Mouse (Mus musculus) cerebellum, adult 18-20 months (tissue): ENCODE results near the gene Ccdc154.
"Not testable (repeated sequence)": the region's sequence is repeated elsewhere in the genome, so short reads cannot be mapped to it uniquely, and the experiment has no call there.

Experiments used
- DNase-seq, 2 experiments: peaks; one replicate each; pipeline ENCODE4 v3.0.0; 2021

Gene Ccdc154

GRCm38 (mm10) chr17:25162161-25162560, at the start of gene Ccdc154:
Gene Ccdc154, plus strand, starts transcription at chr17:25162461.
- DNase-seq = no peak

- DNase-seq = peak in 1 of 2 experiments; percentile 23
Measured at GRCm38 (mm10) chr17:25114908-25115645, 47.2 kb upstream of the Ccdc154 start.

GRCm38 (mm10) chr17:25115664-25116432, 46.4 kb upstream of the Ccdc154 start, which contains the start of gene Telo2:
Gene Telo2, minus strand, starts transcription at chr17:25115967.
- peak; percentile 94 to 95 for DNase-seq

- no peak for DNase-seq
Measured at GRCm38 (mm10) chr17:25117263-25117662, 45.0 kb upstream of the Ccdc154 start.

- no peak for DNase-seq
Measured at GRCm38 (mm10) chr17:25120406-25120805, 41.9 kb upstream of the Ccdc154 start, which contains the start of gene Ptx4. Gene Ptx4, plus strand, starts transcription at chr17:25120760.

GRCm38 (mm10) chr17:25123979-25124378, 38.3 kb upstream of the Ccdc154 start:
- no peak for DNase-seq

- DNase-seq = not testable (repeated sequence)
Measured at GRCm38 (mm10) chr17:25125442-25126060, 36.7 kb upstream of the Ccdc154 start.

GRCm38 (mm10) chr17:25127079-25127478, 35.2 kb upstream of the Ccdc154 start:
- DNase-seq = no peak

GRCm38 (mm10) chr17:25127681-25128080, 34.6 kb upstream of the Ccdc154 start:
- no peak for DNase-seq

- no peak for DNase-seq
Measured at GRCm38 (mm10) chr17:25130060-25130459, 32.2 kb upstream of the Ccdc154 start.

GRCm38 (mm10) chr17:25133275-25133698, 29.0 kb upstream of the Ccdc154 start, which contains the start of gene Clcn7:
Gene Clcn7, plus strand, starts transcription at chr17:25133391.
- peak; percentile 95 to 97 for DNase-seq

GRCm38 (mm10) chr17:25135622-25136021, 26.6 kb upstream of the Ccdc154 start:
- DNase-seq = no peak

GRCm38 (mm10) chr17:25138803-25139202, 23.5 kb upstream of the Ccdc154 start:
- DNase-seq = no peak

GRCm38 (mm10) chr17:25139960-25140359, 22.3 kb upstream of the Ccdc154 start:
- no peak for DNase-seq

GRCm38 (mm10) chr17:25163387-25163786, 1.1 kb downstream of the Ccdc154 start:
- no peak for DNase-seq

GRCm38 (mm10) chr17:25164770-25165169, 2.5 kb downstream of the Ccdc154 start:
- no peak for DNase-seq

- no peak for DNase-seq
Measured at GRCm38 (mm10) chr17:25165970-25166671, 3.9 kb downstream of the Ccdc154 start.

GRCm38 (mm10) chr17:25169706-25170105, 7.4 kb downstream of the Ccdc154 start:
- DNase-seq = no peak

GRCm38 (mm10) chr17:25172558-25172957, 10.3 kb downstream of the Ccdc154 start:
- DNase-seq = no peak

- no peak for DNase-seq
Measured at GRCm38 (mm10) chr17:25175411-25175810, 13.2 kb downstream of the Ccdc154 start, which contains the start of gene Gm38655. Gene Gm38655, minus strand, starts transcription at chr17:25175471.

- DNase-seq = peak in 1 of 2 experiments; percentile 24
Measured at GRCm38 (mm10) chr17:25183232-25183631, 21.0 kb downstream of the Ccdc154 start.

GRCm38 (mm10) chr17:25184129-25184691, 21.9 kb downstream of the Ccdc154 start, which contains the start of gene BC003965:
Gene BC003965, plus strand, starts transcription at chr17:25184554.
- peak; percentile 97 to 99 for DNase-seq
